9 mouse cellular contexts compared by ENCODE assay signal in the genomic region with DNA sequence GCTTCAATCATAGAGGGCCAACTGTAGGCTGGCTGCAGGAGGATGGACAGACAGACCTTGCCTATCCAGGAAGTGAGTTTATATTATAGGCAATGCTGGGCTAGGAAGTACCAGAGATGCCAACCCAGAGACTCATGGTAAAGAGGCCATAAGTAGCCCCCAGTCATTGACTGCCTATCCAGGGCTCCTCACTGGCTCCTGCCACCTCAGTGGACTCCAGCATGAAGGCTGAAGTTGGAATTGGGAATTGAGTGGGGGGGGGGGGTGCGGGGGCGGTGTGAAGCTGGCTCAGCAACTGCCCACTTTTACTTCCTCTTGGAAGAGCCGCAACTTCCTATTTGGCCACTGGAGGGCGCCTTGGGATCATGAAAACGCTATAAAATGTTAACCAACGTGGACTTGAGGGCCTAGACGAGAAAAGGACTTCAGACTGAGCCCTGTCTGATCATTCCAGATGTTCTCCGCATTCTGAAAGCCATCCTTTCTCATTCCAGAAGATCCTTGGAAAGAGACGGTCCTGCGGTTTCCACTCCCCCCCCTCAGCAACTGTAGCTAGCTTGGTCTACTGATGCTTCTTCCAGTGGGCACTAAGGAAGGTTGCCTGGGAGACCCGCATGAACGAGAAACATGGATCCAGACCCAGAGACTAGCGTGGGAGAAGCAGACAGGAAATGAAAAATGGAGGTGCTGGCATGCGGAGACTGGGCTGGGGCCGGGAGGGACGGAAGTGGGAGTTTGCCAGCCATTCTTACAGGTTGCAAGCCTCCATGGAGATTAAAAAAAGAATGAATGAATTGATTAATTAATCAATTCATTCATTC.
A peak's percentile ranks its signal among the peaks of the same experiment; 100 is the strongest.
DNase-seq lines count a peak whose midpoint lies in the region.
"Had no signal": no experiment of that assay in that cellular context is flagged by ENCODE, and none has a peak within 500 bp of the region (broad histone marks: within the 10 kb centered on the region; RNA-seq: fewer than 3 reads in every experiment).

No protein-coding gene starts in this region.

- no peaks in the 10 kb centered on the region for H3K36me3 ChIP-seq in midbrain, embryonic 10.5 days

- H3K27ac ChIP-seq in midbrain, embryonic 10.5 days (replicated peaks) = peak overlapping the region; percentile 63; the same call in 1 of the 2 replicates

- no peak overlapping the region for H3K4me3 ChIP-seq in midbrain, embryonic 10.5 days
- H3K4me3 ChIP-seq: erythroblast, embryonic 14.5 days had no signal

- 26% methylated on average over 16 of the region's 16 CpGs for WGBS in midbrain, embryonic 10.5 days

- peaks cover 16% of the 10 kb centered on the region for H3K4me1 ChIP-seq in midbrain, embryonic 10.5 days

- DNase-seq in ovary, postnatal 36 days (ENCODE audit: low spot score) = peak; percentile 69
- no peak for DNase-seq in ovary, adult 18-20 months (ENCODE audit: low spot score)
- DNase-seq in cerebellum, adult 9-10 months = peak; percentile 58
- peak; percentile 78 to 81 for DNase-seq in frontal cortex, postnatal 36 days (ENCODE audit: low spot score in 2 of 2)
- peak; percentile 88 for DNase-seq in induced T-regulatory cell, adult 2 months (ENCODE audit: low read depth)
- peak; percentile 84 to 85 for DNase-seq in left cerebral cortex, postnatal 14 days (ENCODE audit: low spot score in 2 of 2)
- DNase-seq in midbrain, embryonic 10.5 days (ENCODE audit: low spot score) = peak; percentile 80
- DNase-seq in spleen, adult 18-20 months = peak; percentile 33 to 65

- H3K9me3 ChIP-seq in midbrain, embryonic 10.5 days (replicated peaks) = no peaks in the 10 kb centered on the region

- intact Hi-C loops in left cerebral cortex, postnatal 14 days (cut with DNase I) = loop anchor here (1.0 to 5.0 kb wide), 3 partner anchors 84 to 295 kb away; partner anchors contain the start of genes Rufy4 and Tns1

- H3K27me3 ChIP-seq in midbrain, embryonic 10.5 days (ENCODE audit: low read depth, poor library complexity, severe bottlenecking) = no peaks in the 10 kb centered on the region
